Mouse (Mus musculus) olfactory bulb, adult 2 months (tissue): ENCODE measurements around the gene Prnd.

ENCODE experiments used
- CTCF ChIP-seq: fragments of 200-500 bp; IDR thresholded peaks from 2 replicates; pipeline ENCODE4 v1.5.1; 2012; ENCODE audit warnings: low read depth, mild to moderate bottlenecking, low read length, moderate library complexity; ENCODE audit not compliant: insufficient read depth
- POLR2A ChIP-seq: fragments of 200-500 bp; IDR thresholded peaks from 2 replicates; pipeline ENCODE4 v1.6.1; 2012; ENCODE audit warnings: mild to moderate bottlenecking, low read depth, low read length, moderate library complexity; ENCODE audit not compliant: insufficient read depth

DNA sequence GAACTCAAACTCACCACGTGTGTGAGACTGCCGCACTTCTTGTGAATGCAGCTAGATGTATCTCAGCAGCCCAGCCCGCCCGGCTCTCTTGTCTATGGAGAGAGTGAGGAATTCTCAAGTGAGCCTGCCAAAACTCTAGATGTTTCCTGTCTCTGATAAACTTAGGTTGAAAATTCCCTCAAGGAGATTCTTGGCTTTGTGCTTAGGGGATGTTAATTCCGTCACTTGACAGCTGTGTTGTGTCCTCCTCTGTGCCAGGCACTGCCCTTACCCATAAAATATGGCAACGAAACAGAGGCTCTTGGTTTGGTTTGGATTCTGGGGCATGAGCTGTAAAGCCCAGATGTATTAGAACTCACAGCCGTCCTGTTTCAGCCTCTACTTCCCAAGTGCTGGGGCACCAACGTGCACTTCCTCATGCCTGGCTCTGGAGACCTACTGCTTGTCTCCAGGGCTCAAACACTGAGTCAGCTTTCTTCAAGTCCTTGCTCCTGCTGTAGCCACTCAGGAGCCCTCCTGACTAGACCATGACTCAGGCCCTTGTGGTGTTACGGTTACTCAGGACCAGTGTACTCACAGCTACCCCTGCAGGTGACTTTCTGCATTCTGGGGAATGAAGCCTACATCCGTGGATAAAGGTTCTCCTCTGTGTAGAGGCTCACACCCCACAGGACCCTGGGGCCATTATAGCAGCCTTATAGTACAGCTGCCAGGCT lies 15.1 kb upstream of the Prnd start:
- no peak for TF ChIP-seq CTCF
- no peak for TF ChIP-seq POLR2A
